Mouse (Mus musculus) ES-E14 (cell line): ENCODE results near the gene Amhr2.

Experiments
- CHD2 ChIP-seq: IDR thresholded peaks from 2 replicates; pipeline ENCODE4 v1.6.1; 2014; ENCODE audit warnings: mild to moderate bottlenecking, low read depth, low read length, inconsistent platforms
- HCFC1 ChIP-seq: IDR thresholded peaks from 2 replicates; pipeline ENCODE4 v1.6.1; 2012; ENCODE audit warnings: low read length, inconsistent platforms, borderline replicate concordance; ENCODE audit not compliant: insufficient read depth
- MAFK ChIP-seq: IDR thresholded peaks from 2 replicates; pipeline ENCODE4 v1.6.1; 2014; ENCODE audit warnings: mild to moderate bottlenecking, low read depth, low read length, inconsistent platforms; ENCODE audit not compliant: insufficient read depth
- ZC3H11A ChIP-seq: IDR thresholded peaks from 2 replicates; pipeline ENCODE4 v1.6.1; 2012; ENCODE audit warnings: low read depth, mild to moderate bottlenecking, inconsistent platforms, low read length, borderline replicate concordance

DNA sequence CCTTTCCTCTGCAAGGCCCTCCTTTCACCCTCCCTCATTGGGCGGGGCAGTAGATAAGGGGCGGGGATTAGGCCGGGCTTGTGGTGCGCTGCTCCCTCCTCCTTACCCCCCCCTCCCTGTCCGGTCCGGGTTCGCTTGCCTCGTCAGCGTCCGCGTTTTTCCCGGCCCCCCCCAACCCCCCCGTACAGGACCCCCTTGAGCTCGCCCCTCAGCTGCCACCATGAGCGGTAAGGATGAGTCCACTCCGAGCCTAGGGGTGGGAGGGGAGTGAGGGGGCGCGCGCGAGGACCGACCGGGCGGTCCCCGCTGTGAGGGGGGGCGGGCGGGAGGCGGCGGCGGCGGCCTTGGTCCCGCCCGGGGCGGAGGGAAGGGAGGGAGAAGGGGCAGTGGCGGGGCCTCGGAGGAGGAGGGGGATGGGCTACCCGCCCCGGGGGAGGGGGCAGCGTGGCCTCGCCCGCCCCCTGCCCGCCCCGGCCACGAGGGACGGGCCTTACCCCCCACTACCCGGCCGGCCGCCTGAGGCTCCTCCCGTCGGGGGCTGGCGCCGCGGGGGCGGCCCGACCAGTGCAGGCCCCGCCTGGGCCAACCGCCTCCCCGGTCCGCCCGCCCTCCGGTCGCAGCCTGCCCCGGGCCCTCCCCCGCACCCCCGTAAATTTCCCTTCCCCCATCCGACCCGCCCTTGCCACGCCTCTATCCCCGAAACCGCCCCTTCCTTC lies 38.8 kb upstream of the Amhr2 start:
- TF ChIP-seq ZC3H11A (no peak), CHD2 (no peak), HCFC1 (no peak; the same call in 1 of the 2 replicates), MAFK (no peak)
